Mouse (Mus musculus) brain, embryonic 14.5 days (tissue): ENCODE results near the gene Pinlyp.

Experiments used
- CTCF ChIP-seq: fragments of 200-500 bp; IDR thresholded peaks from 2 replicates; pipeline ENCODE4 v1.5.1; 2012; ENCODE audit warnings: inconsistent platforms, mild to moderate bottlenecking, moderate library complexity, borderline replicate concordance; ENCODE audit not compliant: insufficient read depth, insufficient read length; ENCODE audit errors: extremely low read depth
- POLR2A ChIP-seq: fragments of 200-500 bp; IDR thresholded peaks from 2 replicates; pipeline ENCODE4 v1.6.1; 2012; ENCODE audit warnings: mild to moderate bottlenecking, inconsistent platforms, borderline replicate concordance; ENCODE audit not compliant: poor library complexity, insufficient read depth, insufficient read length, severe bottlenecking; ENCODE audit errors: extremely low read depth

- TF ChIP-seq CTCF (no peak), POLR2A (peak; percentile 82)
Measured at GRCm38 (mm10) chr7:24506838-24507725, 38.8 kb downstream of the Pinlyp start, which contains the start of gene Zfp428.
